Mouse (Mus musculus): ENCODE data around the gene Prmt3. TPM values are rescaled to one million over a fixed set of nuclear protein-coding genes. Genes with fewer than 3 reads are reported as not detected.

Prmt3 gene
- total RNA-seq, 2 experiments from 2014 or later: 28.5 to 33.0 TPM

- DNase-seq (ENCODE audit: low spot score in 2 of 2): no peak
These were observed 75.4 kb downstream of the Prmt3 start for GRCm38 (mm10) chr7:49853342-49854181.

- DNase-seq (ENCODE audit: low spot score in 2 of 2): no peak
These were observed 79.2 kb downstream of the Prmt3 start for GRCm38 (mm10) chr7:49857347-49857746.

GRCm38 (mm10) chr7:49858257-49858656 lies 80.1 kb downstream of the Prmt3 start:
- no peak for DNase-seq (ENCODE audit: low spot score in 2 of 2)

- DNase-seq (ENCODE audit: low spot score in 2 of 2): no peak
These were observed 81.7 kb downstream of the Prmt3 start for GRCm38 (mm10) chr7:49859820-49860219.

- DNase-seq (ENCODE audit: low spot score in 2 of 2): no peak
These were observed 83.0 kb downstream of the Prmt3 start for GRCm38 (mm10) chr7:49861196-49861595.

GRCm38 (mm10) chr7:49863753-49864152 lies 85.6 kb downstream of the Prmt3 start:
- DNase-seq (ENCODE audit: low spot score in 2 of 2): no peak

- DNase-seq (ENCODE audit: low spot score in 2 of 2): no peak
These were observed 91.5 kb downstream of the Prmt3 start for GRCm38 (mm10) chr7:49869656-49870055.

GRCm38 (mm10) chr7:49870276-49870675 lies 92.1 kb downstream of the Prmt3 start:
- no peak for DNase-seq (ENCODE audit: low spot score in 2 of 2)

- DNase-seq (ENCODE audit: low spot score in 2 of 2): no peak
These were observed 99.2 kb downstream of the Prmt3 start for GRCm38 (mm10) chr7:49877307-49877706.

GRCm38 (mm10) chr7:49879051-49879450 lies 100.9 kb downstream of the Prmt3 start:
- no peak for DNase-seq (ENCODE audit: low spot score in 2 of 2)

- DNase-seq (ENCODE audit: low spot score in 2 of 2): no peak
These were observed 102.0 kb downstream of the Prmt3 start for GRCm38 (mm10) chr7:49879998-49880707.

GRCm38 (mm10) chr7:49882288-49882687 lies 104.1 kb downstream of the Prmt3 start:
- no peak for DNase-seq (ENCODE audit: low spot score in 2 of 2)

GRCm38 (mm10) chr7:49882694-49883389 lies 104.7 kb downstream of the Prmt3 start:
- DNase-seq (ENCODE audit: low spot score in 2 of 2): no peak

GRCm38 (mm10) chr7:49887776-49888390 lies 109.7 kb downstream of the Prmt3 start:
- no peak for DNase-seq (ENCODE audit: low spot score in 2 of 2)

- DNase-seq (ENCODE audit: low spot score in 2 of 2): no peak
These were observed 116.6 kb downstream of the Prmt3 start for GRCm38 (mm10) chr7:49894786-49895185.

GRCm38 (mm10) chr7:49895296-49895695 lies 117.2 kb downstream of the Prmt3 start:
- DNase-seq (ENCODE audit: low spot score in 2 of 2): no peak

GRCm38 (mm10) chr7:49902003-49902552 lies 123.9 kb downstream of the Prmt3 start:
- no peak for DNase-seq (ENCODE audit: low spot score in 2 of 2)

- no peak for DNase-seq (ENCODE audit: low spot score in 2 of 2)
These were observed 129.3 kb downstream of the Prmt3 start for GRCm38 (mm10) chr7:49907191-49908171.

Measured in layer of hippocampus, postnatal 14 days (tissue).